Mouse (Mus musculus) ES-Bruce4 (cell line): ENCODE measurements around the gene Gm29776. TPM values are rescaled to one million over a fixed set of nuclear protein-coding genes. Genes with fewer than 3 reads are reported as not detected.

Experiments
- H3K27ac ChIP-seq: 2 replicates; pipeline ENCODE4 v1.5.1; 2012; ENCODE audit warnings: low read length, inconsistent platforms; ENCODE audit not compliant: insufficient read depth
- H3K27me3 ChIP-seq: 2 replicates; pipeline ENCODE4 v1.6.1; 2012; ENCODE audit warnings: mild to moderate bottlenecking, low read length, inconsistent platforms; ENCODE audit not compliant: control insufficient read depth, poor library complexity, insufficient read depth, severe bottlenecking
- H3K36me3 ChIP-seq: 2 replicates; pipeline ENCODE4 v1.6.1; 2012; ENCODE audit warnings: inconsistent platforms, mild to moderate bottlenecking, low read length, moderate library complexity; ENCODE audit not compliant: control insufficient read depth, poor library complexity, insufficient read depth, severe bottlenecking
- H3K4me1 ChIP-seq: one replicate; pipeline ENCODE4 v1.8.1; 2011; ENCODE audit warnings: low read length; ENCODE audit not compliant: control insufficient read depth, insufficient read depth
- H3K4me3 ChIP-seq: 2 replicates; pipeline ENCODE4 v1.5.1; 2011; ENCODE audit warnings: low read depth, mild to moderate bottlenecking, low read length
- H3K9ac ChIP-seq: 2 replicates; pipeline ENCODE4 v1.6.1; 2012; ENCODE audit warnings: low read depth, mild to moderate bottlenecking, inconsistent platforms; ENCODE audit not compliant: poor library complexity, severe bottlenecking
- H3K9me3 ChIP-seq: replicated peaks from 2 replicates; pipeline ENCODE4 v1.6.1; 2012; ENCODE audit warnings: mild to moderate bottlenecking, low read length, inconsistent platforms; ENCODE audit not compliant: control insufficient read depth, poor library complexity, insufficient read depth, severe bottlenecking
- CTCF ChIP-seq: IDR thresholded peaks from one replicate; pipeline ENCODE4 v1.8.1; 2011; ENCODE audit warnings: low read depth, low read length
- EP300 ChIP-seq: IDR thresholded peaks from 2 replicates; pipeline ENCODE4 v1.6.1; 2011; ENCODE audit warnings: low read depth, low read length; ENCODE audit not compliant: insufficient read depth
- POLR2A ChIP-seq: IDR thresholded peaks from one replicate; pipeline ENCODE4 v1.8.1; 2011; ENCODE audit warnings: low read length; ENCODE audit not compliant: insufficient read depth
- polyA plus RNA-seq: library from polyadenylated mRNA; stranded (reverse); fragments of >200 nt; gene quantifications from 2 replicates; pipeline ENCODE4 v1.2.4, GENCODE M21; 2011; ENCODE audit warnings: low read depth; ENCODE audit not compliant: missing spikeins, insufficient read depth, insufficient read length

Gene Gm29776
- polyA plus RNA-seq, 1 experiment, result 0.42 TPM

DNA sequence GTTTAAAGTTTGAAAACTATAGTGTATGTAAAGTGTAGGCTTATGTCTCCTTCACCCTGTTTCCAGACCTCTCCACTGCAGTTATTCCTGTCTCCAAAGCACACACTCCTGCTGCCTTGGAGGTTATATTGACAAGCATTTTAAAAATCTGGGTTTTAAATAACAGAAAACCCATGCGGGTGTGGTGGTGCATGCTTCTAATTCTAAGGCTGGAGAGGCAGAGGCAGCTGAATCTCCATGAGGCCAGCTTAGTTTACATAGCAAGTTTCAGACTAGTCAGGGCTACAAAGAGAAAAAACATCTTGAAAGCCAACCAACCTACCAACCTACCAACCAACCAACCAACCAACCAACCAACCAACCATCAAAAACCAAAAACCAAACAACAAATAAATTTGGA lies 16.8 kb upstream of the Gm29776 start:
- Histone ChIP-seq H3K9ac (no peak overlapping the region), H3K4me1 (no peaks in the 10 kb centered on the region), H3K27me3 (no peaks in the 10 kb centered on the region), H3K4me3 (no peak overlapping the region), H3K27ac (no peak overlapping the region), H3K9me3 (no peaks in the 10 kb centered on the region), H3K36me3 (no peaks in the 10 kb centered on the region)
- no peak for TF ChIP-seq EP300

DNA sequence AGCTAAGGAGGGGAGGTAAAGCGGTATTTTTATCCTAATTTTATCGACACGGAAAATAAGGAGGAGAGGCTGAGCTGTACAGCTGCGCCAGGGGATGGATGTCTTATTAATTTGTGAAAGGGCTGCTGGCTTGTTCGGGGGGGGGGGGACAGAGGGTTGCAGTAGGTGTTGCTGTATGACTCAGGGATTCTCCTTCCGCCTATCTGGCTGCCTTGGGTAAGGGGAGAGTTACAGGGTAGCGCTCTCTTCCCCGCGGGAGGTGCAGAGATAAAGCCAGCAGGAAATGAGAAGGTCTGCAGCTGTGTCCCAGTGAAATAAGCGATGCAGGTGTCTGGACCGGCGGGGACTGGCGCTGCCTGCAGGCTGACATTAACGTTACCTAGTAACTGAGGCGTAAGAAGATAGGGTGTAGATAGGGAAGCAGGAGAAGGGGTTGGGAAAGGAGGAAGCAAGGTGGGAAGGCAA lies 16.0 kb upstream of the Gm29776 start:
- no peak overlapping the region for H3K27ac ChIP-seq
- H3K4me1 ChIP-seq, result no peaks in the 10 kb centered on the region
- peak overlapping the region; percentile 1; the same call in 1 of the 2 replicates for H3K9ac ChIP-seq
- no peaks in the 10 kb centered on the region for H3K27me3 ChIP-seq
- H3K36me3 ChIP-seq, result no peaks in the 10 kb centered on the region
- H3K4me3 ChIP-seq, result peak overlapping the region; percentile 13
- no peaks in the 10 kb centered on the region for H3K9me3 ChIP-seq
- TF ChIP-seq EP300 (no peak), POLR2A (no peak), CTCF (no peak)

DNA sequence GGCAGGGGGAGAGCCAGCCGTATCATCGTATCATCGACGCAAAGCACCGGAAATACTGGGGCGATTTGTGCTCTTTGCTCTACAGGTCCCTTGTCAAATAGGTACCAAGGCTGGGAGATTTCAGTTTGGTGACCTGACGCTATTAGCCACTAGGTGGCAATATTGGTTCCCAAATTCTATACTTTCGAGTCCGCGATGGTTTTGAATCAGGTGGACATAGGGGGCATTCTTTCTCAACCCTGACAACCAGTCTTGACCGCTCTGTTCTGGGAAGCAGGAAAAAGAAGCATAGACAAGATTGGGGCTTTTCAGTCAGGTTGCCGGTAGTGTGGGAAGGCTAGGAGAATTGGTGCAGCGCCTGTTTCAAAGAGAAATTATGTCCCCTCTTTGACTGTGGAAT lies 15.5 kb upstream of the Gm29776 start:
- no peaks in the 10 kb centered on the region for H3K9me3 ChIP-seq
- H3K4me3 ChIP-seq, result 0 out of 2 replicates have a peak overlapping the region, but pooled peaks have one; percentile 30
- H3K27me3 ChIP-seq, result no peaks in the 10 kb centered on the region
- H3K4me1 ChIP-seq, result no peaks in the 10 kb centered on the region
- H3K36me3 ChIP-seq, result no peaks in the 10 kb centered on the region
- H3K27ac ChIP-seq, result no peak overlapping the region
- TF ChIP-seq EP300 (no peak), CTCF (no peak), POLR2A (no peak)
- H3K9ac ChIP-seq, result no peak overlapping the region

DNA sequence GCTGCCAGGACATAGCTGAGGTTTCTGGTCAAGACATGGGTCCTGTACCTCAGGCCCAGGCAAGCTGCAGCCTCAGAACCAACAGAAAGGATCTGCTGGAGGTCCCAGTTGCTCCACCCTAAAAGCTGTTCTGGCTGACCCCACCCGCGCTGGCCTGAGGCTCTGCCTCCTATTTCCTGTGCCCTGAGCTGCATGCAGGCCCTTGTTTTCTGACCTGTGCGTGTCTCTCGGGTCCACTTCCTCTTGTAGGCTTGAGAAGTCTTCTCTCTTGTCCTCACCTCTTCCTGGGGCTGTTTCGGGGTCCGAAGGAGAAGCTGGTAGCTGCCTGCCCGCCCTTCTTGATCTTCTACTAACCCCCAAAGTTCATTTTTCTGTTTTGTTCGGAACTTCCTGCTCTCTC lies 14.2 kb upstream of the Gm29776 start:
- no peak overlapping the region for H3K4me3 ChIP-seq
- H3K9ac ChIP-seq, result no peak overlapping the region
- no peak overlapping the region for H3K27ac ChIP-seq
- no peaks in the 10 kb centered on the region for H3K4me1 ChIP-seq
- no peaks in the 10 kb centered on the region for H3K36me3 ChIP-seq
- TF ChIP-seq CTCF (no peak), POLR2A (no peak), EP300 (no peak)
- H3K27me3 ChIP-seq, result no peaks in the 10 kb centered on the region
- H3K9me3 ChIP-seq, result no peaks in the 10 kb centered on the region

DNA sequence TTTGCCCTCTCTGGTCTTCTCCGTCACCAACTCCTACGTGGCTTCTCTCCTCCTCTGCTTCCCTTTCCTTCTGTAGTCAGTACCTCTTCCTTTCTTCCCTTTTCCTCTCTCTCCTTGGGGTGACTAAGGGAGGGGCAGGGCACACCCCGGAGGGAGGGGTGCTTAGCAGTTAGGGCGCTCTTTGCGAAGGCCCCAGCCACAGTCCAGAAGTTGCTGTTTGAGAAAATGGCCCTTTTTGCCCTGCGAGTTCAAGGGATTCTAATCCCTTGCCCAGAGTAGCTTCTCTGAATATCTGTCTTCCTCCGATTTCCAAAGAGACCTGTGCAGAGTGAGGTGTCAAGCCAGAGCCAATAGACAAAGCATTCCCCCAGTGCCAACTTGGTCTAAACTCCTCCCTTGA lies 13.4 kb upstream of the Gm29776 start, which contains the start of gene Cebpe:
Gene Cebpe, minus strand, starts transcription at position 101 of the 400 bp plus-strand sequence.
- Histone ChIP-seq H3K27ac (no peak within 1 kb of the TSS), H3K9ac (peak within 1 kb of the TSS; percentile 8; the same call in 1 of the 2 replicates), H3K4me1 (no peaks in the 10 kb centered on the region), H3K9me3 (no peaks in the 10 kb centered on the region), H3K27me3 (no peaks in the 10 kb centered on the region), H3K4me3 (peak within 1 kb of the TSS; percentile 11), H3K36me3 (no peaks in the 10 kb centered on the region)
- TF ChIP-seq CTCF (no peak), POLR2A (no peak), EP300 (no peak)

DNA sequence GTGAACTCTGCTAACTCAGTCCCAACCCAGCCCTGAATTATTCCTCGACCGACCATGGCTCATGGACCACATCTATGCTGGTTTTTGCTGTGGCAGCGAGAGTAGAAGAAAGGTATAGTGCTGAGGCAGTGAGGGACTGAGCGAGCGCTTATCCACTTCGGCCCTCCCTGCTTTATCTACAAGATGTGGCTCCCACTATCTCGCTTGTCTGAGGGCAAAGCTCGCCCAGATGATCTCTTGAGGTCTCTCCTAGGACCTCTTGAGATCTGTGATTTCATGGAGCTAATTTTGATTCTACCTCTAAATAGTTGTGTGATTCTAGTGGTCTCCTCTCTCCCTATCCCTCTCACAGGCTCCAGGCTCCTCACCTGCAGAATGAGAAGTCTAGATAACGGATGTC lies 10.4 kb upstream of the Gm29776 start:
- no peaks in the 10 kb centered on the region for H3K27me3 ChIP-seq
- no peaks in the 10 kb centered on the region for H3K9me3 ChIP-seq
- TF ChIP-seq EP300, result no peak
- TF ChIP-seq POLR2A, result no peak
- TF ChIP-seq CTCF, result no peak
- H3K36me3 ChIP-seq, result no peaks in the 10 kb centered on the region
- H3K27ac ChIP-seq, result no peak overlapping the region
- no peaks in the 10 kb centered on the region for H3K4me1 ChIP-seq
- no peak overlapping the region for H3K9ac ChIP-seq
- H3K4me3 ChIP-seq, result no peak overlapping the region
